Mouse (Mus musculus) gastrocnemius, postnatal 4 days (tissue): Measurements from ENCODE around the gene Olfr305. TPM values are rescaled to one million over a fixed set of nuclear protein-coding genes. Genes with fewer than 3 reads are reported as not detected.
"Not testable (repeated sequence)": the region's sequence is repeated elsewhere in the genome, so short reads cannot be mapped to it uniquely, and the experiment has no call there.

Experiments
- DNase-seq, 2 experiments: peaks; one replicate each; pipeline ENCODE4 v3.0.0; 2021 to 2022; ENCODE audit warnings: low spot score in 2 of 2, mixed read lengths in 2 of 2
- long read RNA-seq, 2 experiments: library from polyadenylated mRNA; stranded (forward); transcript quantifications; one replicate each; pipeline ENCODE4 v2.0.0; 2021
- total RNA-seq, 2 experiments: library from RNA; stranded (reverse); gene quantifications; 2 replicates each; pipeline ENCODE4 v1.2.3; 2021

Olfr305 gene
- total RNA-seq, result not detected
- long read RNA-seq, experiment 1, result 0 reads
- long read RNA-seq, experiment 2, result 0 reads

- DNase-seq, result no peak
Measured at GRCm38 (mm10) chr7:86366828-86367227, at the start of gene Olfr305. Gene Olfr305 (minus strand): TSS chr7:86366928.

DNA sequence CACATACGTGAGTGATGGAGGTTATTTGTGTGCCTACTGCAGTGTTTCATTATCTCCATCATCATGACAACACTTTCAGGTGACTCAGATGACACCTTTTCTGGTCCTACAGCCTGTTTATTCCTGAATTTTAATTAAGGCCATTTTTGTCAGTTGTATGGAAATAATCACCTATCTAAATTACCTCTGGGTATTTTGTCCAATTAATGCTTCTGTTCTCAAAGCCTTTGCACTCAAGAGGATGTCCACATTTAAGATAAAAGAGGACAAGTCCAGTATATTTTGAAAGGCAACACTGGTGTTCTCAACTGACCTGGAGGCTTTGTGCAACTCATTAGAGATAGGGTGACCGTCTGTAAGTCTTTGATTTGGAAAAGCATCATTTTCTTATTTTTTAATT lies 36.8 kb upstream of the Olfr305 start, which contains the start of gene Olfr301:
Gene Olfr301 (plus strand): TSS at position 301 of the 400 bp plus-strand sequence.
- no peak for DNase-seq

- no peak for DNase-seq
Measured at GRCm38 (mm10) chr7:86397689-86398088, 31.0 kb upstream of the Olfr305 start, which contains the start of gene Olfr303. Gene Olfr303 (minus strand): TSS chr7:86397789.

DNA sequence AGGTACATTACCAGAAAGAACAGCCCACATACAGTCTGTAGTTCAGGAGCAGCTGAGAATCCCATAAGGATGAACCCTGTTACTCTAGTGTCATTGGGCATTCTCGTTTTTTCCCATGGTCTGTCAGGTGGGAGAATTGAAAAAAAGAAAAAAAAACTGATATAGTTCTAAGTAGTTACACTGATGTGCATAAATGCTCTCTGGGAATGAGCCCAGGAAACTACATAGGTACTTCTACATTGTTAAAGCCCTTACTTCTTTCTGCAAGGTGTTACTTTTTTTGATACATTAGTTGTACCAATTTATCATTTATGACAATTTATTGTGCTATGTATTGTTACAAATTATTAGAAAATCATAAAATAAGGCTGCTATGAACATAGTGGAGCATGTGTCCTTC lies 19.8 kb upstream of the Olfr305 start, which contains the start of gene Olfr304:
Gene Olfr304 (minus strand): TSS at position 101 of the 400 bp plus-strand sequence.
- no peak for DNase-seq

DNA sequence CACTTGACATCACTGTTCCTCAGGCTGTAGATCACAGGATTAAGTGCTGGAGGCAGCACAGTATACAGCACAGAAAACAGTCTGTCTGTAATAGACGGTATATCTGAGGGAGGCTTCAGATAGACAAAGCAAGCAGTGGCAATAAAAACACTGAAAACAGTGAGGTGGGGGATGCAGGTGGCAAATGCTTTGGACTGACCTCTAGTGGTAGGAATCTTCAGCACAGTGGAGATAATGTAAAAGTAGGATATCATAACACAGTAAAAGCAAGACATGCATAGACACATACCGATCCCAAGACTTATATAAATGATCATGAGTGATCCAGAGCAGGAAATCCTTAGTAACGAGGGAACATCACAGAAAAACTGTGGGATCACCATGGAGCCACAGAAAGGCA lies 19.0 kb upstream of the Olfr305 start:
- no peak for DNase-seq

DNA sequence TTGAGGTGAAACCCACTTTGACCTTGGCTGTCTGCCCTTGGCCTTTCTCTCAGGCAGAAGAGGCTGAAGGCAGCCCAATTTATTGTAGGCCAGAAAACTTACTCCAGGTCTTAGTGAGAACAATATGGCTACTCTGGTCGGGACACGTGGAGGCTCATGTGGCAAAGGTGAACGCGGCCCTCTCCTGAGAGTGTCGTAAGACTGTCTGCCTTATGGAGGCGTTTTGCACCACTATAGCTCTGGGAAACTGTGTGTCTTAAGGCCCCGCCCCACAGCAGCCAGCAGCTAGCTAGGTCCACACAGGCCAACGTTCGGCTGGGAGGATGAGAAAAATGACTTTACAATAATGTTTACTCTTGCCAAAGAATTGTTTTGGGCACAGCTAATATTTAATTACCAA lies 20.4 kb downstream of the Olfr305 start:
- not testable (repeated sequence) for DNase-seq

- DNase-seq, result no peak
Measured at GRCm38 (mm10) chr7:86344253-86344652, 22.5 kb downstream of the Olfr305 start.

GRCm38 (mm10) chr7:86342881-86343565 lies 23.7 kb downstream of the Olfr305 start:
- no peak for DNase-seq

DNA sequence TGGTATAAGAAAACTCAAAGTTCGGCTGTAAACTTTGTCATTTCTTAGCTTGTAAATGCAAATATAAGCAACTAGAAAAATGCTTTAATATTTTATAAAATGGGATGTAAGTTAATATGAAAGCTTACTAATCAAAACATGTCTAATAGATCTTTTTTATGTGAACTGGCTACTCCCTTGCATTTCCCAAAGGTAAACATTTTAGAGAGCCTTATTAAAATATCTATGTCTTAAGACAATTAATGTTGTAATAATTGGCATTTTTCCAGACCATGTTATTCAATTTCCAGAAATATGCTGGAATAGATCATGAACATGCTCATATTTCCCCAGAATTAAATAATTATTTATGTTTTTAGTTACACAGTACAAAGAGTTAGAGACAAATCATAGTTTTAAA lies 29.2 kb downstream of the Olfr305 start, which contains the start of gene Olfr307:
Gene Olfr307 (minus strand): TSS at position 101 of the 400 bp plus-strand sequence.
- no peak for DNase-seq

- DNase-seq, result no peak
Measured at GRCm38 (mm10) chr7:86325530-86325929, 41.2 kb downstream of the Olfr305 start, which contains the start of gene Olfr308. Gene Olfr308 (minus strand): TSS chr7:86325630.

- DNase-seq, result no peak
Measured at GRCm38 (mm10) chr7:86321323-86321722, 45.4 kb downstream of the Olfr305 start.

- DNase-seq, result no peak
Measured at GRCm38 (mm10) chr7:86313608-86314007, 53.1 kb downstream of the Olfr305 start, which contains the start of gene Olfr309. Gene Olfr309 (minus strand): TSS chr7:86313708.

Other genes with a start within 250 kb of the Olfr305 start
- not detected for gene Vmn2r75, start 195.2 kb downstream of the Olfr305 start, total RNA-seq
- not detected for gene Vmn2r76, start 120.6 kb downstream of the Olfr305 start, total RNA-seq
- gene Olfr310, start 89.8 kb downstream of the Olfr305 start, total RNA-seq, result not detected
- gene Olfr309, start 53.2 kb downstream of the Olfr305 start, total RNA-seq, result not detected
- not detected for gene Olfr308, start 41.3 kb downstream of the Olfr305 start, total RNA-seq
- not detected for gene Olfr307, start 29.3 kb downstream of the Olfr305 start, total RNA-seq
- gene Olfr304, start 19.7 kb upstream of the Olfr305 start, total RNA-seq, result not detected
- not detected for gene Olfr303, start 30.9 kb upstream of the Olfr305 start, total RNA-seq
- gene Olfr301, start 36.9 kb upstream of the Olfr305 start, total RNA-seq, result not detected
- gene Olfr299, start 93.0 kb upstream of the Olfr305 start, total RNA-seq, result not detected
- gene Olfr298, start 125.6 kb upstream of the Olfr305 start, total RNA-seq, result not detected
- not detected for gene Olfr297, start 153.0 kb upstream of the Olfr305 start, total RNA-seq
- not detected for gene Olfr295, start 216.9 kb upstream of the Olfr305 start, total RNA-seq
- not detected for gene Olfr294, start 249.7 kb upstream of the Olfr305 start, total RNA-seq